Mouse (Mus musculus): ENCODE results near the gene Hps4. TPM values are rescaled to one million over a fixed set of nuclear protein-coding genes. Genes with fewer than 3 reads are reported as not detected.
"Not testable (repeated sequence)": the region's sequence is repeated elsewhere in the genome, so short reads cannot be mapped to it uniquely, and the experiment has no call there.

The Hps4 gene
- polyA plus RNA-seq, 1 experiment from 2014 or later: 30.2 TPM

DNA sequence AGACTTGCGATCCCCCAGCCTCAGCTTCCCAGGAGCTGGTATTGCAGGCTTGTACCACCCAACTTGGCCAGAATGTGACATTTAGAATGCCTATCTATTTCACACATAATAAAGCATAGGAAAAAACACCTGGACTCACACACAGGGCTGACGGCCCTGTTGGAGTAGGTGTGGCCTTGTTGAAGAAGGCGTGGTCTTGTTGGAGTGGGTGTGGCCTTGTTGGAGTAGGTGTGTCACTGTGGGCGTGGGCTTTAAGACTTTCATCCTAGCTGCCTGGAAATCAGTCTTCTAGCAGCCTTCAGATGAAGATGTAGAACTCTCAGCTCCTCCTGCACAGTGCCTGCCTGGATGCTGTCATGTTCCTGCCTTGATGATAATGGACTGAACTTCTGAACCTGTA is 69.9 kb downstream of the Hps4 start:
- 78% methylated on average over 4 of the region's 4 CpGs for WGBS
- not testable (repeated sequence) for H3K36me3 ChIP-seq (ENCODE audit: control insufficient read depth, insufficient read depth, low read length); H3K4me3 ChIP-seq (replicated peaks; ENCODE audit: low read length); ATAC-seq (ENCODE audit: insufficient read depth, low FRiP score); H3K4me1 ChIP-seq (ENCODE audit: control insufficient read depth, insufficient read depth, low read length); H3K27me3 ChIP-seq (ENCODE audit: control insufficient read depth, insufficient read depth, low read length); H3K4me2 ChIP-seq (ENCODE audit: low read depth, low read length); H3K9me3 ChIP-seq (replicated peaks; ENCODE audit: control insufficient read depth, low read length); H3K9ac ChIP-seq (ENCODE audit: low read length); H3K27ac ChIP-seq (ENCODE audit: low read length)

- WGBS: 59% methylated on average over 5 of the region's 5 CpGs
- no peak overlapping the region for H3K4me2 ChIP-seq (ENCODE audit: low read depth, low read length)
Measured at GRCm38 (mm10) chr5:112416673-112417072, 73.8 kb downstream of the Hps4 start.

DNA sequence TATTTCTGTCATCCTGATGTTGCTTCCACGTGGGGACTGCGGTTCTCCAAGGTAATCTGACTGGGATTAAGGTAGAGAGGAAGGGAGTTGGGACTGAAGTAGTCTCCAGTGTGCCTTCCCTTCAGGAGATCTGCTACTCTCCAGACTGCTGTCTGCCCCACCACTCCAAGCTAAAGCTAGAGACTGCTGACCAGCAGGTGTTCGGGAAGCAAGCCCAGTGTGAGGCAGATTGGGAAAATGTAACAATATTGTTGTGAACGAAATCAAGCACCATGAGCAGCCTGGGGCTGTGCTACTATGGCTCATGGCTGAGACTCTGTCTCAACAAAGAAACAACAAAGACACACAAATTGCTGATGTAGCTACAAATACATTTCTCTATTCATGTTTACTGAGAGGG is 75.1 kb downstream of the Hps4 start:
- Histone ChIP-seq H3K27me3 (ENCODE audit: control insufficient read depth, insufficient read depth, low read length) (peaks cover 4% of the 10 kb centered on the region; the same call in 1 of the 2 replicates), H3K4me3 (replicated peaks; ENCODE audit: low read length) (no peak overlapping the region), H3K4me1 (ENCODE audit: control insufficient read depth, insufficient read depth, low read length) (no peaks in the 10 kb centered on the region), H3K9ac (ENCODE audit: low read length) (no peak overlapping the region), H3K27ac (ENCODE audit: low read length) (no peak overlapping the region), H3K9me3 (replicated peaks; ENCODE audit: control insufficient read depth, low read length) (no peaks in the 10 kb centered on the region), H3K36me3 (ENCODE audit: control insufficient read depth, insufficient read depth, low read length) (no peaks in the 10 kb centered on the region), H3K4me2 (ENCODE audit: low read depth, low read length) (no peak overlapping the region)
- 56% methylated on average over 4 of the region's 4 CpGs for whole genome bisulfite sequencing
- ATAC-seq (ENCODE audit: insufficient read depth, low FRiP score): no peak

More at GRCm38 (mm10) chr5:112416673-112417072, 73.8 kb downstream of the Hps4 start:
- Histone ChIP-seq H3K36me3 (ENCODE audit: control insufficient read depth, insufficient read depth, low read length) (no peaks in the 10 kb centered on the region), H3K9me3 (replicated peaks; ENCODE audit: control insufficient read depth, low read length) (no peaks in the 10 kb centered on the region), H3K27me3 (ENCODE audit: control insufficient read depth, insufficient read depth, low read length) (peaks cover 4% of the 10 kb centered on the region; the same call in 1 of the 2 replicates), H3K4me1 (ENCODE audit: control insufficient read depth, insufficient read depth, low read length) (no peaks in the 10 kb centered on the region), H3K9ac (ENCODE audit: low read length) (no peak overlapping the region), H3K4me3 (replicated peaks; ENCODE audit: low read length) (no peak overlapping the region), H3K27ac (ENCODE audit: low read length) (no peak overlapping the region)
- ATAC-seq (ENCODE audit: insufficient read depth, low FRiP score): no peak

GRCm38 (mm10) chr5:112419535-112419934 is 76.7 kb downstream of the Hps4 start:
- H3K27me3 ChIP-seq (ENCODE audit: control insufficient read depth, insufficient read depth, low read length): peaks cover 4% of the 10 kb centered on the region; the same call in 1 of the 2 replicates
- no peaks in the 10 kb centered on the region for H3K36me3 ChIP-seq (ENCODE audit: control insufficient read depth, insufficient read depth, low read length)
- H3K4me2 ChIP-seq (ENCODE audit: low read depth, low read length): no peak overlapping the region
- no peak overlapping the region for H3K4me3 ChIP-seq (replicated peaks; ENCODE audit: low read length)
- 26% methylated on average over 12 of the region's 12 CpGs for WGBS
- no peak for ATAC-seq (ENCODE audit: insufficient read depth, low FRiP score)
- no peaks in the 10 kb centered on the region for H3K4me1 ChIP-seq (ENCODE audit: control insufficient read depth, insufficient read depth, low read length)
- H3K27ac ChIP-seq (ENCODE audit: low read length): no peak overlapping the region
- H3K9ac ChIP-seq (ENCODE audit: low read length): no peak overlapping the region
- no peaks in the 10 kb centered on the region for H3K9me3 ChIP-seq (replicated peaks; ENCODE audit: control insufficient read depth, low read length)

- no peak for ATAC-seq (ENCODE audit: insufficient read depth, low FRiP score)
- Histone ChIP-seq H3K27ac (ENCODE audit: low read length) (no peak overlapping the region), H3K36me3 (ENCODE audit: control insufficient read depth, insufficient read depth, low read length) (no peaks in the 10 kb centered on the region), H3K4me1 (ENCODE audit: control insufficient read depth, insufficient read depth, low read length) (no peaks in the 10 kb centered on the region), H3K4me2 (ENCODE audit: low read depth, low read length) (no peak overlapping the region), H3K9me3 (replicated peaks; ENCODE audit: control insufficient read depth, low read length) (no peaks in the 10 kb centered on the region; the same call in 1 of the 2 replicates), H3K9ac (ENCODE audit: low read length) (no peak overlapping the region), H3K27me3 (ENCODE audit: control insufficient read depth, insufficient read depth, low read length) (no peaks in the 10 kb centered on the region; the same call in 1 of the 2 replicates), H3K4me3 (replicated peaks; ENCODE audit: low read length) (no peak overlapping the region)
- 80% methylated on average over 7 of the region's 7 CpGs for WGBS
Measured at GRCm38 (mm10) chr5:112426635-112427034, 83.8 kb downstream of the Hps4 start.

DNA sequence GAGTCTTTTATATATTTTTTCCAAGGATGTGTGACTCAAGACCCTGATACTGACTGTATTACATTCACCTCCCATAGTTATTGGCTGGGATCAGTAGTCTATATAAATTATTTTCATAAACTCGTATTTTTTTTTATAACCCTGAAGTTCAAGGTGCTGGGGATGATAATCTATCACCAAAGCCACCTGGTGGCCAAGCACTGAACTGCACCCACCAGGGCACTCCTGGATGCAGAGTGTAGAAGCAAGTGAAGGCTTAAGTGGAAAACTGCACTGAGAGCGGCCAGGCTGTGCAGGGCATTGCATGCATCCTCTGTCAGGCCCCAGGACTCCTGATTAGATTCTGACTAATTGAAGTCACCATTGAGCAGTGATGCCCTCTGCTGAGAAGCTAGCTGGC is 84.4 kb downstream of the Hps4 start:
- no peak overlapping the region for H3K27ac ChIP-seq (ENCODE audit: low read length)
- H3K4me2 ChIP-seq (ENCODE audit: low read depth, low read length): no peak overlapping the region
- H3K27me3 ChIP-seq (ENCODE audit: control insufficient read depth, insufficient read depth, low read length): no peaks in the 10 kb centered on the region; the same call in 1 of the 2 replicates
- no peak for ATAC-seq (ENCODE audit: insufficient read depth, low FRiP score)
- 47% methylated on average over 2 of the region's 2 CpGs for WGBS
- no peak overlapping the region for H3K4me3 ChIP-seq (replicated peaks; ENCODE audit: low read length)
- no peak overlapping the region for H3K9ac ChIP-seq (ENCODE audit: low read length)
- H3K4me1 ChIP-seq (ENCODE audit: control insufficient read depth, insufficient read depth, low read length): no peaks in the 10 kb centered on the region
- H3K36me3 ChIP-seq (ENCODE audit: control insufficient read depth, insufficient read depth, low read length): no peaks in the 10 kb centered on the region
- no peaks in the 10 kb centered on the region; the same call in 1 of the 2 replicates for H3K9me3 ChIP-seq (replicated peaks; ENCODE audit: control insufficient read depth, low read length)

Other genes with a start within 250 kb of the Hps4 start
- gene Cryba4, start 90.6 kb upstream of the Hps4 start, polyA plus RNA-seq (2015; fragmentation: Nextera tagmentation; extraction: Ambion mirVana): 1.6 and 1.9 TPM in 2 replicates
- gene Crybb1, start 87.3 kb upstream of the Hps4 start, polyA plus RNA-seq (2015; fragmentation: Nextera tagmentation; extraction: Ambion mirVana): 4.0 and 4.1 TPM in 2 replicates
- gene Tpst2, start 66.4 kb upstream of the Hps4 start, polyA plus RNA-seq (2015; fragmentation: Nextera tagmentation; extraction: Ambion mirVana): 40.0 and 43.0 TPM in 2 replicates
- gene Tfip11, start 16.7 kb upstream of the Hps4 start, polyA plus RNA-seq (2015; fragmentation: Nextera tagmentation; extraction: Ambion mirVana): 27.6 and 28.0 TPM in 2 replicates
- 30.2 and 30.8 TPM in 2 replicates for gene Srrd, start within 50 bp of the Hps4 start, polyA plus RNA-seq (2015; fragmentation: Nextera tagmentation; extraction: Ambion mirVana)
- 0.16 and 0.19 TPM in 2 replicates for gene Gm6583, start 12.9 kb downstream of the Hps4 start, polyA plus RNA-seq (2015; fragmentation: Nextera tagmentation; extraction: Ambion mirVana)
- 2.3 and 3.3 TPM in 2 replicates for gene Asphd2, start 51.8 kb downstream of the Hps4 start, polyA plus RNA-seq (2015; fragmentation: Nextera tagmentation; extraction: Ambion mirVana)
- 0.09 TPM in 1 of 2 replicates, not detected in the other for gene Gm6588, start 106.3 kb downstream of the Hps4 start, polyA plus RNA-seq (2015; fragmentation: Nextera tagmentation; extraction: Ambion mirVana)
- 2.2 and 2.3 TPM in 2 replicates for gene Sez6l, start 234.1 kb downstream of the Hps4 start, polyA plus RNA-seq (2015; fragmentation: Nextera tagmentation; extraction: Ambion mirVana)

Data from stomach, embryonic 16.5 days (tissue).